Mouse (Mus musculus) fibroblast of lung, adult 2 months (primary cell): ENCODE measurements around the gene Xpot.
A peak's percentile ranks its signal among the peaks of the same experiment; 100 is the strongest.

Experiments
- DNase-seq: peaks from one replicate; pipeline ENCODE4 v3.0.0-alpha.2; 2011; ENCODE audit warnings: low read depth

Gene Xpot

GRCm38 (mm10) chr10:121622431-121622830 lies 3.7 kb downstream of the Xpot start:
- DNase-seq, result no peak

DNA sequence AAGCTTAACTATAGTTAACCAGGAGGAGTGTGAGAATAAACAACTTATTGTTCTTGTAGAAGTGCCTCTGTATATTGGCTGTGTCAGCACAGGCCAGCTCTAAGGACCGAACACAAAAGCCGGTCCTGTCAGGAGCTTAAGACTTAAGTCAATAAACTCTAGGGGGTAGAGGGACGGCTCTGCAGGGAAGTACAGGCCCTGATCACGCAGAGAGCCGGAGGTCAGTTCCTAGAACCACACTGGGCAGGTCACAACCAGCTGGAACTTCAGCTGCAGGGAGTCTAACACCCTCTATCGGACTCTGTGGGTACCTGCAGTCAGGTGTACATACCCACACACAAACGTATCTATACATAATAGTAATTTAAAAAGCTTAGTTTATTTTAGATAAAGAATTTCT lies 10.2 kb downstream of the Xpot start:
- DNase-seq, result no peak

DNA sequence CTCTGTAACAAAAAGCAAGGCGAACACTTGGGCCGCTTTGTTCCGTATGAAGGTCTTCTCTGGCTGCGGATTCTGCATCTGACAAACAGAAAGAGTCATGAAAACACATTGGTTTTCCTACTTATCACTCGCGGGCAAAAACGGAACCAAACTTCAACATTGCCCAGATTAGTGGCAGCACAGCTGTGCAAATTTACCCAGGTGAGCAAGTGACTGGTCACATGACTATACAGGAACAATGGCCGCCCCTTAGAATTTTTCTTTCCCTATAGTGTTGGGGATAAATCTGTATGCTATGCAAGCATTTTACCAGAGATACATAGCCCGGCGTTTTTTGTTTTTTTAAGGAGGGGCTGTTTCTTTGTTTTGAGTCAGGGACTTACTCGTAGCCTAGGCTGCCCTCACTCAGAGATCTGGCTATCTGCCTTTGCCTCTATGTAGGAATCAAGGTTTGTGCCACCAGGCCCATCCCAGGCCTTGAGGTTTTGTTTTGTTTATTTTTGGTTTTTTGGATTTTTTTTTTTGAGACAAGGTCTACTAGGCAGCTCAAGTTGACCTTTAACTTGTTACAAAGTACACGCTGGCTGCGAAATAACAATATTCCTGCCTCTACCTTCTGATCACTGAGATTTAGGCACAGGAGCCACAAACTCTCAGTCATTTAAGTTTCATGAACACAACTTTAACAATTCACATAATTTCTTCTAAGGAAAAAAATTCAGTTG lies 10.8 kb downstream of the Xpot start:
- no peak for DNase-seq

- no peak for DNase-seq
Measured at GRCm38 (mm10) chr10:121613570-121613969, 12.6 kb downstream of the Xpot start.

GRCm38 (mm10) chr10:121612448-121612847 lies 13.7 kb downstream of the Xpot start:
- no peak for DNase-seq

DNA sequence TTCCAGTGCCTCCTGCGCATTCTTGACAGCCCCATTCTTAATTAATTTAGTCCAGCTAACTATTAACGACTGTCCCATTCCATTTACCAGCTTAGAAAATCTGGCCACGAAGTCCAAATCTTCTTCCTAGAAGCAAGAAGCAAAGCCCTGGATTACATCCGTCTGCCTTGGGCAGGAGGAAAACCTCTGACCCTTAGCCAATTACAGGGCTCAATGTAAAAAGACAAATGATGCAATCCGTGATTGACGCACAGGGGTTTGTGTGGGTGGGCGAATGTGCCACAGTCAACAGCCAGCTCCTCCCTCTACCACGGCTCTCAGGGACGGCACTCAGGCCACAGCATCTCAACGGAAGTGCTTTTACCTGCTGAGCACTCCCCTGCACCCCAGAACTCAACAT lies 14.5 kb downstream of the Xpot start:
- no peak for DNase-seq

GRCm38 (mm10) chr10:121608177-121608576 lies 18.0 kb downstream of the Xpot start:
- DNase-seq, result no peak

DNA sequence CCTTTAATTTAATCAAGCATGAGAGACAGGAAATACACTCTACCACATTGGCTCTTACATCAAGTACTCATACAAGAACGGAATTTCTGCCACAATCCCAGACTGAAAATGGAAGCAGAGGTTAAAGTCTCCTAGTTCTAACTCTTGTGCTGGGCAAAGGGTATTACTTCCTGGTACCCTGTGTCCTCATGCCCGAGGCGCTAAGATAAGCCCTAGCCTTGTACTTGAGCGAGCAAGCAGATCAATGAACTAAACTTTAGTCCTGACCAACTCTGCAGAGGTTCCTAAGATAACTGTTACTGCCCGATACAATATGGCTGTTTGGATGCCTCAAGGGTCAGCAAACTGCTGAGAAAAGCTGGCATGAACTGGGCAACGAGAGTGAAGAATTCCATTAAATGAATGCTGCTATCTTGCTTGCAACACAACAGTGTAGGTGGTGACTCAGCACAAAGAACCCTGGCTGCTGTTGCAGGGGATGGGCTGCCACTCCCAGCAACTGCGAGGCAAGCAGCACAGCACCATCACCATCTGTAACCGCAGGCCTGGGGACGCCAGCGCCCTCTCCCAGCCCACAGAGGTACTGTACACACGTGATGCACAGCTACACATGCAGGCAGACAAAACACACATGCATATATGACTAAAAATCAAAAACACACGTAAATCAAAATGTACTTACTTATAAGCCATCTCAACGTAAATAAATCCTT lies 21.3 kb downstream of the Xpot start:
- DNase-seq, result no peak

GRCm38 (mm10) chr10:121603556-121603955 lies 22.6 kb downstream of the Xpot start:
- DNase-seq, result no peak

- DNase-seq, result no peak
Measured at GRCm38 (mm10) chr10:121601272-121601671, 24.9 kb downstream of the Xpot start.

DNA sequence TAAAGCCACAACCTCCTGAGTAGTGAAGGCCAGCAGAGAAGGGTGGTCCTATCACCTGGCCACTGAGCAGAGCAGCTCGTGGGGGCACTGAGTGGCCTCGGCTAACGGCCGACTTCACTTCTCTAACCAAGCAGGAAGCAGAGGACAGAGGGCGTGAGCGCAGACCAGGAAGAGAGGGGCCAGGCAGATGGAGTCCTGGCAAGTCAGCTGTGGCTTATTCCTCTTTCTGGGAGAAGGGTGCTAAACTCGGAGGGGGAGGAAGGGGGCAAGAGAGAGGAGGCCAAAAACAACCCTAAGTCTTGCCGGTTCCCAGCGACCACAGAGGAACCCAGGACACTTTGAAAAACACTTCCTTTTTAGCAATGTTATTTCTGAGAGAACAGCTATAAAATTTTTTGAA lies 29.6 kb downstream of the Xpot start:
- no peak for DNase-seq

DNA sequence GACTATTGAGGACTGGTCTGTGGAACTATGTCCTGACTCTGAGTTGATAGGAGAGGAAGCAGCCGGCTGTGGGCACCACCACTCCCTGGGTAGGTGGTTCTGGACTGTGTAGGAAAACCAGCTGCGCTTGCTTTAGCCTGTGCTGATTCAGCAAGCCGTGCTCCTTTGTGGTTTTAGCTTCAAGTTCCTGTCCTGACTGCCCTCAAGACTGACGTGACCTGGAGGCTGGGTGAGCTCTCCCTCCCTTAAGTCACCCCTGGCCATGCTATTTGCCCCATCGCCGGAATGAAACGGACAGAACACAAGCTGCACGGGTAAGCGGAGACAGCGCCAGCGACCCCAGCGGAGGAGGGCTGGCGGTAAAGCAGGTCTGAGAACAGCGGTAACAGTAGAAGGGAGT lies 35.0 kb downstream of the Xpot start:
- DNase-seq, result no peak

DNA sequence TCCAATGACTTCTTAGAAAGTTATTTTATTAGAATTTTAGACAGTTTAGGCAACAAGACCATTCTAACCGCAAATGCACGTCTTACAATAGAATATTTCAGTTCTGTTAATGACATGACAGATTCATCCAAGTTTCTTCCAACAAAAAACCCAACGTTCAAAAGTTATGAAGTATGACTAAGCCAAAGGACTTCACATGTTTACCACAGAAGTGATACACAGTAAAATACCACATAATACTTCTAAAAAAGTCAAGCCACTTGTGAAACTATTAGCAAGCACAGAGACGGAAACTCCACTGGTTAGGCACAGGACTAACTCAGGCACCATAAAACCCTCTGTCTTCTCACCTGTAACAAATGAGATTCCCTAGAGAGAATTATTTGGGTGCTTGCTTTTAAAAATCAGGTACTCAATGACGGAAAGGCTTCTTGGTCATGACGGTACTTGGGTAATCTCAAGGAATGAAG lies 38.7 kb downstream of the Xpot start:
- DNase-seq, result peak; percentile 53

GRCm38 (mm10) chr10:121586675-121587370 lies 39.3 kb downstream of the Xpot start, which contains the start of gene Tbk1:
TSS of gene Tbk1 (minus strand) at chr10:121586787.
- peak; percentile 80 for DNase-seq

DNA sequence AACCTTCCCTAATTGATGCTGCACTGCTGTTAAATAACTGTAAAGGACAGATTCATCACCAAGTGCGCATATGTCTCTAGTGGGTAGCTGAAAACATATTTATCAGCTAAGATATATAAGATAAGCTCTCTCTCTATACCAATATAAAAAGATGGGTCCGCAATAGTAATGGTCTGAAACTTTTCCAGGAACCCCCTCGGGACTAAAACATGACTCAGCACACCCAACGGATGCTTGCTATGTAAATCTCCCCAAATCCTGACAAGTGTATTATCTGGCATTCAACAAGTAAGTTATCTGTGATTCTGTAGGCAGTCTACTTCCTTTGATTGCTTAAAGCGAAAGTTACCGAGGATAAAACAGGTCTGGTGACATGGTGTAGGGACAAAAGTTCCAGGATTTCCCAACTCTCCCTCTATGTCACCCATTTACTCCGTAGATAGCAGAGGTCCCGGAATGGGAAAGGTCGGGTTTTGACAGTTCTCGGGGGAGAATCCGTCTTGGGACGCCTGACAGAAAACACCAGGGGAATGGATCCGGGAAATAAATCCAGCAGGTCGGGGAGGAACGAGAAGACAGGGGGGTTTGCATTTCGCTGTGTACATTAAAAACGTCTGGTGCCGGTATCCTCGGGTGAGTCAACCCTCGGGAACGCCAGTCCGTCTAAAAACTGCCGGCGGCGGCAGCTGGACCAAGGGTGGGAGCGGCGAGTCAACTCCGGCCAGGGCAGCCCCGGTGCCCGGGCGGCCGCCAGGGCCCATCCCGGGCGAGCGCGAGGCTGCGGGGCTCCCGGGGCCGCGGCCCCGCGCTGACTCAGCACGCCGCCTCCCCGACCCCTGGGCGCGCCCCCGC lies 40.1 kb downstream of the Xpot start:
- no peak for DNase-seq

GRCm38 (mm10) chr10:121585056-121585790 lies 40.9 kb downstream of the Xpot start:
- no peak for DNase-seq

DNA sequence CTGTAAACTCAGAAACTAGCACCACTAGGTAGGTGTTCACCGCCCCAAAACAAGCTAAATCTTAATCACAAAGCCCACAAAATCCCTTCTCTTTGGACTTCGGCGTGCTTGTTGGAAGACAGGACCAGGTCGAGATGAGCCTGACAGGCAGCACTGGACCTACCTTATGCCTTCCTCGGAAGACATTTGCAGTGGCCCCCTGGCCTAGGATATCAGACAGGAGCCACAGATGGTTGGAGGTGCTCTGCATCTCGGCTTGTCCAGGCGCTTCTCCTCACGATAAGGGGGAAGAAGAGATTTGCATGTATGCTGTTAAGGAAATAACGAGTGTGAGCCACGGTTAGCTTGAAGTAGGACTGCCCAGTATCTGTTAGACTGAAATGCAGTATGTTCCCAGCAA lies 42.1 kb downstream of the Xpot start:
- DNase-seq, result no peak

GRCm38 (mm10) chr10:121583016-121583415 lies 43.1 kb downstream of the Xpot start:
- no peak for DNase-seq

- DNase-seq, result no peak
Measured at GRCm38 (mm10) chr10:121582287-121582686, 43.8 kb downstream of the Xpot start.

DNA sequence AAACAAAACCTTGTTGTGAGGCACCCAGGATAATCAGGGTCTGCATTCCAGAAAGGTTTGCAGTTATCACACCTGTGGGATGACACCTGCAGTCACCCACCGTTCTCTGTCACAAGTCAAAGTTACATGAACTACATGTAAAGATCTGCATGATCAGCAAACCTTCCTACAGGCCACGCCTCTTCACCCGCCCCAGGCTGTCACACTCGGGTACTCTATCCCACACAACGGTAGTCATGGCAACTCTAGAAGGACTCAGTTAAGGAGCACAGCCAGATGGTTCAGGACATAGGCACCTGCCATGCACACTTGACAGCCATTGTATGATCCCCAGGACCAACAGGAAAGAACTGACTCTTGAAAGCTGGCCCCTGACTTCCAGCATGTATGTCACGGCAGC lies 44.7 kb downstream of the Xpot start:
- no peak for DNase-seq

DNA sequence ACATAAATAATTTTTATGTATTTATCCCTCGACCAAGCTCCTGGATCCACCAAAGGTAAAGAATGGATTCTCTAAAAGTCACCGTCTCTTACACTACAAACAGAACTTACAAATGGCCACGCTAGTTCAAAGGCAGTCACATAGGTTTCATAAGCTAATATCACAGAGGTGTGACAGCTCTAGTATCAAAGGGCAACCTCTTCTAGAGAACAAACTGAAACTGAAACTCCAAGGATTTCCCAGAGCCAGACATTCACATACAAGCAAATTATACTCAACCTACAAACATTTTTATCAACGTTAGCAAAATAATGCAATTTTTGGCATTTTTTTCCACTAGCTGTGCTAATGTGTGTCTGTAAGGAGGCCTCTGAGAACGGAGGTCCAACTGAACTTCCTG lies 45.8 kb downstream of the Xpot start:
- no peak for DNase-seq
